29 mouse cellular contexts compared by ENCODE assay signal in the genomic region with DNA sequence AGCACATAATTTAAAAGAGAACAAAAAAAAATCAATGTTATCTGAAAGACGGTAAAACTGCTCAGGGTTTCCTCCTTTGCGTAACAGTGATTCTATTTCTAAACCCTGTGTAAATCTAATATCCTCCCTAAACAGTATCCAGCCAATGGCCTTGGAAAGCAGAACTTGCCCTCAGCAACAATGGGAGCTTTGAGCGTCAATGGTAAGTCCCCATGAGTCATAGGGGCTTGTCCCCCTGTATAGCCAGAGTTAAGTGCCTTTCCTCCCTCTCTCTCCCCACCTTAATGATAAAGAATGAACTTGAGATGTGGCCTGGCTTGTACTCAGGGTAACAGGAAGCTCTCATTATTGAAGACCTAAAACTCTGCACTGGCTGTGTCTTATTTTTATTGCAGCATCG.
A peak's percentile ranks its signal among the peaks of the same experiment; 100 is the strongest.
DNase-seq lines count a peak whose midpoint lies in the region; ATAC-seq and TF ChIP-seq lines count a peak whose summit lies in the region.
"Had no signal": no experiment of that assay in that cellular context is flagged by ENCODE, and none has a peak within 500 bp of the region (broad histone marks: within the 10 kb centered on the region; RNA-seq: fewer than 3 reads in every experiment).

No protein-coding gene starts in this region.

- 61% methylated on average over 4 of the region's 4 CpGs for WGBS in intestine, embryonic 14.5 days
- WGBS in intestine, postnatal 0 days, result 48% methylated on average over 4 of the region's 4 CpGs
- 49% methylated on average over 4 of the region's 4 CpGs for WGBS in intestine, embryonic 15.5 days
- WGBS in forebrain, embryonic 11.5 days, result 83% methylated on average over 4 of the region's 4 CpGs

- no peak overlapping the region for H3K4me3 ChIP-seq in intestine, embryonic 14.5 days (ENCODE audit: low read depth, low read length)
- no peak overlapping the region for H3K4me3 ChIP-seq in intestine, postnatal 0 days (ENCODE audit: low read depth, low read length)
- no peak overlapping the region for H3K4me3 ChIP-seq in intestine, embryonic 15.5 days (replicated peaks)
- H3K4me3 ChIP-seq in forebrain, embryonic 11.5 days (ENCODE audit: low read depth, low read length), result no peak overlapping the region
- H3K4me3 ChIP-seq: embryonic facial prominence, embryonic 13.5 days; forebrain, embryonic 10.5 days; heart, embryonic 10.5 days; heart, embryonic 15.5 days; hindbrain, embryonic 12.5 days; limb, embryonic 10.5 days; limb, embryonic 15.5 days; liver, embryonic 13.5 days; midbrain, embryonic 12.5 days; neural tube, embryonic 15.5 days had no signal

- no peak for TF ChIP-seq CTCF in intestine, postnatal 0 days (IDR thresholded peaks at IDR 0.05; ENCODE audit: low read depth)

- H3K27ac ChIP-seq in intestine, embryonic 14.5 days (ENCODE audit: low read depth), result no peak overlapping the region
- H3K27ac ChIP-seq in intestine, postnatal 0 days (ENCODE audit: low read depth, low read length), result no peak overlapping the region
- no peak overlapping the region for H3K27ac ChIP-seq in intestine, embryonic 15.5 days
- no peak overlapping the region for H3K27ac ChIP-seq in forebrain, embryonic 11.5 days (ENCODE audit: low read depth, low read length)
- H3K27ac ChIP-seq: embryonic facial prominence, embryonic 13.5 days; heart, embryonic 15.5 days; hindbrain, embryonic 12.5 days; limb, embryonic 10.5 days; liver, embryonic 13.5 days; midbrain, embryonic 12.5 days; neural tube, embryonic 15.5 days had no signal

- peaks cover 7% of the 10 kb centered on the region for H3K4me1 ChIP-seq in intestine, embryonic 14.5 days (replicated peaks; ENCODE audit: control insufficient read depth, insufficient read depth, low read length)
- peaks cover 6% of the 10 kb centered on the region; the same call in 1 of the 2 replicates for H3K4me1 ChIP-seq in intestine, postnatal 0 days (replicated peaks; ENCODE audit: control insufficient read depth, insufficient read depth, low read length)
- peaks cover 6% of the 10 kb centered on the region; the same call in 1 of the 2 replicates for H3K4me1 ChIP-seq in intestine, embryonic 15.5 days (replicated peaks)
- peaks cover 8% of the 10 kb centered on the region; the same call in 1 of the 2 replicates for H3K4me1 ChIP-seq in forebrain, embryonic 11.5 days (replicated peaks; ENCODE audit: control insufficient read depth, insufficient read depth, low read length)
- H3K4me1 ChIP-seq: heart, embryonic 15.5 days; liver, embryonic 13.5 days had no signal

- H3K36me3 ChIP-seq in intestine, embryonic 14.5 days (ENCODE audit: control insufficient read depth, insufficient read depth, low read length), result no peaks in the 10 kb centered on the region
- no peaks in the 10 kb centered on the region for H3K36me3 ChIP-seq in intestine, postnatal 0 days (ENCODE audit: control insufficient read depth, insufficient read depth)
- no peaks in the 10 kb centered on the region for H3K36me3 ChIP-seq in intestine, embryonic 15.5 days
- H3K36me3 ChIP-seq in forebrain, embryonic 11.5 days (ENCODE audit: control insufficient read depth, insufficient read depth, low read length), result no peaks in the 10 kb centered on the region
- H3K36me3 ChIP-seq: embryonic facial prominence, embryonic 13.5 days; forebrain, embryonic 10.5 days; heart, embryonic 10.5 days; heart, embryonic 15.5 days; hindbrain, embryonic 12.5 days; limb, embryonic 10.5 days; limb, embryonic 15.5 days; liver, embryonic 13.5 days; midbrain, embryonic 12.5 days; neural tube, embryonic 15.5 days had no signal

- DNase-seq in intestine, embryonic 14.5 days (ENCODE audit: low spot score), result no peak
- no peak for DNase-seq in forebrain, embryonic 11.5 days (ENCODE audit: low spot score)
- DNase-seq in gastrocnemius, postnatal 10 days, result no peak
- DNase-seq in adrenal gland, adult 2 months, result no peak
- DNase-seq: adrenal gland, postnatal 10 days; B cell, adult 2 months; forebrain, postnatal 0 days; heart, postnatal 36 days; kidney, adult 2 months; kidney, postnatal 10 days; layer of hippocampus, postnatal 36 days; liver, embryonic 13.5 days; lung, adult 18-20 months; lung, postnatal 10 days; retina, postnatal 1 day; right cerebral cortex, postnatal 14 days; thymus, postnatal 14 days had no signal

- H3K4me2 ChIP-seq in intestine, embryonic 14.5 days (ENCODE audit: low read length), result no peak overlapping the region
- no peak overlapping the region for H3K4me2 ChIP-seq in intestine, postnatal 0 days (replicated peaks; ENCODE audit: low read depth)
- H3K4me2 ChIP-seq in intestine, embryonic 15.5 days (replicated peaks), result no peak overlapping the region
- no peak overlapping the region for H3K4me2 ChIP-seq in forebrain, embryonic 11.5 days (ENCODE audit: low read depth, low read length, severe bottlenecking)
- H3K4me2 ChIP-seq: embryonic facial prominence, embryonic 13.5 days; heart, embryonic 15.5 days; hindbrain, embryonic 12.5 days; limb, embryonic 15.5 days; liver, embryonic 13.5 days; midbrain, embryonic 12.5 days; neural tube, embryonic 15.5 days had no signal

- H3K27me3 ChIP-seq in intestine, embryonic 14.5 days (replicated peaks; ENCODE audit: control insufficient read depth, insufficient read depth, low read length), result no peaks in the 10 kb centered on the region
- no peaks in the 10 kb centered on the region for H3K27me3 ChIP-seq in intestine, postnatal 0 days (replicated peaks; ENCODE audit: control insufficient read depth, insufficient read depth, low read length)
- no peaks in the 10 kb centered on the region for H3K27me3 ChIP-seq in intestine, embryonic 15.5 days (replicated peaks)
- no peaks in the 10 kb centered on the region for H3K27me3 ChIP-seq in forebrain, embryonic 11.5 days (ENCODE audit: control insufficient read depth, insufficient read depth, low read length)
- H3K27me3 ChIP-seq: embryonic facial prominence, embryonic 13.5 days; heart, embryonic 15.5 days; hindbrain, embryonic 12.5 days; limb, embryonic 15.5 days; liver, embryonic 13.5 days; midbrain, embryonic 12.5 days had no signal

- peak; percentile 61; the same call in 1 of the 2 replicates for ATAC-seq in intestine, embryonic 14.5 days (replicated peaks; ENCODE audit: low FRiP score, low TSS enrichment, low read depth)
- ATAC-seq in intestine, postnatal 0 days, result no peak
- ATAC-seq in intestine, embryonic 15.5 days, result peak; percentile 59
- peak; percentile 86 for ATAC-seq in monocyte, adult 5-6 weeks (replicated peaks; ENCODE audit: insufficient number of reproducible peaks, low FRiP score, low TSS enrichment, poor library complexity, severe bottlenecking)
- no peak for ATAC-seq in forebrain, embryonic 11.5 days (replicated peaks; ENCODE audit: low FRiP score)
- ATAC-seq: forebrain, postnatal 0 days had no signal

- H3K9me3 ChIP-seq in intestine, embryonic 14.5 days (ENCODE audit: control insufficient read depth, low read length), result no peaks in the 10 kb centered on the region
- no peaks in the 10 kb centered on the region for H3K9me3 ChIP-seq in intestine, postnatal 0 days (ENCODE audit: control insufficient read depth)
- no peaks in the 10 kb centered on the region for H3K9me3 ChIP-seq in intestine, embryonic 15.5 days
- H3K9me3 ChIP-seq in forebrain, embryonic 11.5 days (ENCODE audit: control insufficient read depth, low read length), result no peaks in the 10 kb centered on the region
- H3K9me3 ChIP-seq: embryonic facial prominence, embryonic 13.5 days; forebrain, embryonic 10.5 days; heart, embryonic 10.5 days; heart, embryonic 15.5 days; hindbrain, embryonic 12.5 days; limb, embryonic 10.5 days; limb, embryonic 15.5 days; liver, embryonic 13.5 days; midbrain, embryonic 12.5 days; neural tube, embryonic 15.5 days had no signal

- no peak overlapping the region for H3K9ac ChIP-seq in intestine, embryonic 14.5 days (ENCODE audit: low read length)
- H3K9ac ChIP-seq in intestine, postnatal 0 days (ENCODE audit: low read depth, low read length), result no peak overlapping the region
- H3K9ac ChIP-seq in intestine, embryonic 15.5 days, result no peak overlapping the region
- no peak overlapping the region for H3K9ac ChIP-seq in forebrain, embryonic 11.5 days (ENCODE audit: low read length)
- H3K9ac ChIP-seq: embryonic facial prominence, embryonic 13.5 days; forebrain, postnatal 0 days; heart, embryonic 15.5 days; hindbrain, embryonic 12.5 days; limb, embryonic 15.5 days; liver, embryonic 13.5 days; midbrain, embryonic 12.5 days; neural tube, embryonic 15.5 days had no signal

Comparison
In these comparisons a context has a peak if more than half of its experiments do, and no peak if none do; other contexts are left out.
1. ATAC-seq: peak in intestine, embryonic 14.5 days (single experiment), intestine, embryonic 15.5 days (single experiment) and monocyte, adult 5-6 weeks (single experiment); none in intestine, postnatal 0 days (single experiment) and forebrain, embryonic 11.5 days (single experiment).